Mouse (Mus musculus) lung, postnatal 10 days (tissue): ENCODE data around the gene Qrich2.
"Not testable (repeated sequence)": the region's sequence is repeated elsewhere in the genome, so short reads cannot be mapped to it uniquely, and the experiment has no call there.

Experiments
- DNase-seq: peaks from one replicate; pipeline ENCODE4 v3.0.0; 2021

The Qrich2 gene

DNA sequence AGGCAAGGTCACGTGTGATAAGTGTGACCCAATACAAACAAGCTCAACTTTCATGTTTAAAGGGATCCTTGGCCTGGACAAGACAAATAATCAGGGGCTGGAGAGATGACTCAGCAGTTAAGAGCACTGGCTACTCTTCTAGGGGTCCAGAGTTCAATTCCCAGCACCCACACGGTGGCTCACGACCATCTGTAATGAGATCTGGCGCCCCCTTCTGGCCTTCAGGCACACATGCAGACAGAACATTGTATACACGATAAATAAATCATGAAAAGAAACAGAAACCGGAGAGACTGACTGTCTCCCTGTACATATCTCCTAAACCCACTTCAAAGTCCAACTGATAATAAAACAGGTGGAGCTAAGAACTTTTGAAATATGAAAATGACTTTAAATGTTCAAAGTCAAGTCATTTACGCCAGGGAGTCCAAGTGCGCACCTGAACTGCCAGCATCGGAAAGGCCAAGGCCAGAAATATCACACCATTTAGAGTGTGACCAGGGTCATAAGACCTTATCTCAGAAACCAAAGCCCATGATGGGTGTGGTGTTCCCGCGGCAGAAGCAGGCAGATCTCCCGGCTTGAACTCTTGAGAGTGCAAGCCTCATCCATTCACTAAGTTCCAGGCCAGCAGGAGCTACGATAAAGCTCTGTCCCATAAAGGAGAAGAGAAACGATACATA, 22.8 kb upstream of the Qrich2 start:
- no peak for DNase-seq

DNA sequence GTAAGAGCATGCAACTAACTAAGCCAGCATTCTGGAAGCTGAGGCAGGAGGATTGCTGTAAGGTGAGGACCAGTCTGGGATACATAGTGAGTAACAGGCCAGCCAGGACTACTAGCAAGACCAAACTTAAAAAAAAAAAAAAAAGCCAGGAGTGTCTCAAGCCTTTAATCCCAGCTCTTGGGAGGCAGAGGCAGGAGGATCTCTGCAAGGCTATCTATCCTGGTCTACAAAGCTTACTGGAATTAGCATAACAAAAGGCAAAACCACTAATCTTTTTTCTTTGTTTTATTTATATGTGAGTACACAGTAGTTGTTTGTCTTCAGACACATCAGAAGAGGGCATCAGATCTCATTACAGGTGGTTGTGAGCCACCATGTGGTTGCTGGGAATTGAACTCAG, 22.2 kb upstream of the Qrich2 start:
- DNase-seq = no peak

DNA sequence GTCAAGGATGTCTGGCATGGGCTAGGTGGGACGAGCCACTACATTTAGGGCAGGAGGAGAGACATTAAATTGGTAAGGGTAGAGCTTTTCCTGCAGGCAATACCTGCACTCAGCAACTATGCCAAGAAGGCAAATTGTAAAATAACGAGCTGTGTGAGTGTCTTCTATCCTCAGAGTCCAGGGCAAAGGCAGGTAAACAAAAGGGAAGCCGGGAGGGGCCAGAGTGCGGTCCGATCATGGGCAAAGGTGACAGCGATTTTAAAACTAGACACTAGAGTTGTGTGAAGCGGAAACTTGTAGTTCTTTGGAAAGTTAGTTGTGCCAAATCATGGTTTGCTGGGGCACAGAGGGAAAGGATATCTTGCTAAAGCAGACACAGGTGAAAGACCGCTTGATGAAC, 18.2 kb upstream of the Qrich2 start:
- no peak for DNase-seq

DNA sequence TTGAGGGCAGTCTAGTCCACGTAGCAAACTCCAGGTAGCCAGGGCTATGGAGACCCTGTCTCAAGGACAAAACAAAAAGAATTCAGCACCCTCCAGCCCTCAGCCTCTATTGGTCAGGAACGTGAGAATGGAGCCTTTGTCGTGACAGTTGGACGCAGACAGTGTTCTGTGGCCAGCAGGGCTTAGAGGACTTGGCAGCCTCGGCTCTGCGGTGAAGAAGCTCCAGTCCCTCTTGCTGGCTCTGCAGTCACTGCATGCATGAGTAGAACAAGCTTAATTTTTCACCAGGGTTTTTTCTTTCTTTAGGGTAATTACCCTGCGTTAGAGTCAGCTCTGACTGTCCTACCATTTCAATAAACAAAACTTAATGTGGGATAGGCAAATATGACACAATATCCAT, 15.7 kb upstream of the Qrich2 start:
- DNase-seq = no peak

DNA sequence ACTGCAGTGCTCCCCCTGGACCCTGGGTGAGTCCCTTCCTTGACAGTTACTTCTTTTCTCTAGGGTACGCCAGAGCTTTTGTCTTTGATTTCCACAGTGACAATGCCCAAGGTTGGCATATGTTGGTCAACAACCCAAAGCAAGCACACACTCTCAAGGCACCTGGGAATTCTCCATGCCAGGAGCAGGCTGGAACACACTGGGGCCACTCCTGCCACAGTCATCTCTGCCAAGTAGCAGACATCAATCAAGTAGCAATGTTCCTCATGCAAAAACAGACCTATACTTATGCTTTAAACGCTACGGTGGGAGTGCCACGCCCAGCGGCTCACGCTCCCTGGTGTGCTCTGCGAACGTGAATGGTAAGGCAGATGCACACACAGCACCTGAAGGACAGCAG, 14.9 kb upstream of the Qrich2 start:
- no peak for DNase-seq

DNA sequence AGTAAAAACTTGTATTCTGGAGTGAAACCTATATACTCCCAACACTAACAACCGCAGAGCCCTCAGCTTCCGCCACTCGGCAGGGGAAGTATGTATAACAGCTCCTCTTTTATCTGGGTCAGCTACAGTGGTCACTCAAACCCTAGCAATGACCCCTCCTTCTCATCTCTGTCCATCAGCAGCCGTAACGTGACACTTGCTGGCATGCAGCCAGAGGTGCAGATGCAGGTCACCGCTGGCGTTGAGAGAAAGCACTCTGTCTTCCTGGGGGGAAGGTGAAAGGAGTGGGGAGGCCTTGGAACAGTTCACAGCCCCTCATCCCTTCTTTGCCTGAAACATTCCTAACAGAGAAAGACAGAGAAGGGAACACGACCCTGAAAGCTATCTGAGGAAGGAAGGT, 13.8 kb upstream of the Qrich2 start:
- no peak for DNase-seq

DNA sequence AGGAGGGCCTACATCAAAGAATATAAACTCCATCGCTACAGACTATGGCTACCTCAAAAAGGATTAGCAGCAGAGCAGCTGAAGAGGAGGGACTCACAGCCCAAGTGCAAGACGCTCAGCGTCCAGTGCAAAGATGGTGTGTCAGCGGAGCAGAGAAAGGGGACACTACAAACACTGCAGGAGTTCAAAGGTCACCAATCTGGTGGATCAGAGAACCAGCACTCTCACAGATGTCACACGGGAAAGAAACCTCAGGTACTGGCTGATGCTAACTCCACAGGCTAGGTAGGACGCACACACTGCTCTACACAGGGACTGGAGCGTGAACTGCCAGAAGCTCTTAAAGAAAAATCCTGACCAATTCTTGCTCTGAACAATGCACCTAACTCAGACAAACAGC, 12.9 kb upstream of the Qrich2 start:
- no peak for DNase-seq

DNA sequence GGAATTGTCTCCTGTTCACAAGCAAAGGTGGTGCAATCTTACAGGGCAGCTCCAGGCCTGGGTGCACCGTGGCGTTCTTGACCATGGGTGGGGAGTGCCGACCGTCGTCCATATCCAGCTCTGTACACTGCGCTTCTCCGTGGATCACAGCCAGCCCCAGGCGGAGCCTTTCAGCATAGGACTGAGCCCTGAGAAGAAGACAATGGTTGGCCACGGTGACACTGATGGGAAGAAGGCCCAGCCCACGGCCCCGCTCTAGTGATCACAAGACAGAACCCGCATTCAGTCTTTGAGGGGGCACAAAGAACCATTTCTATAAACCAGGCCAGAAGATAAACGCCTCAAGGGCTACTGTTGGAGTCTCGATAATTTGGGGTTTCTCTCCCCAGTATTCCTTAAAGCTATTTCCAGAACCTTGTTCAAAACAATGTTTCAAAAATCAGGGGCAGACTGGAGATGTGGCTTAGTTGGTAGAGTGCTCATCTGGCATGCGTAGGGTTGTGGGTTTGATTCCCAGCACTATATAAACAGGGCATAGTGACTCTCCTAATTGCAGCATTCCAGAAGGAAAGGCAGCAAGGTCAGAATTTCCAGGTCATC, 11.2 kb upstream of the Qrich2 start:
- no peak for DNase-seq

DNA sequence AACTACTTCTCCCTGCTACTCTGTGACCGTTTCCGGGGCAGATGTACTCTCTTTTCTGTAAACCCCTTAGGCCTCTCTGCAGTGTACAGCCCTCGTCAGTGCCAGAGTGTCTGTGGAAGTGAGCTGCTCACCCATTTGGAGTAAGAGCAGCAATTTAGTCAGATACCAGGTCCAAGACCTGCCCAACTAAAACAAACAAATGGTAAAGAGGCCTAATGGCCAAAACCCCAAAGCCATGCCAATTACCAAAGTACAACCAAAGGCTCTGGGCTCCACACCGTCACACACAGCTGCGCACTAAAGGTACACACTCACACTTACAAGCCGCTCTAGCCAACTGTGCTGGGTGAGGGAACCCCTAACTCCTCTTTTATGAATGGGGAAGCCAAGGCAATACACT, 10.7 kb upstream of the Qrich2 start:
- no peak for DNase-seq

DNA sequence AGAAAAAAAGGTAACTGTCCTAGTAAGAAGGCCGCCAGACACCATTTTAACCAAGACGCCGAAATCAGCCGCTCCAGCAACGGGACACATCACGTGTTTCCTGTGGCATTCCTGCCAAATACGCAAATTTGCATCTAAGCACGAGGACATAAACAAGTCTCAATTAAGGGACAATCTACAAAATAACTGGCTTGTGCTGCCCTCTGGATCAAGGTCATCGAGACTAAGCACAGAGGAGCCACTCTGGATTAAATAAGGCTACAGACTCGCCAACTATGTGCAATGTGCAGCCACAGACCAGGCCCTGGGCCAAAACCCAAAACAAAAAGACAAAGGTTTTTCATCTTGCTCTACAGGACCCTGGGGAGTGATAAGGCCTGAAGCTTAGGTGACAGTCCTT, 10.0 kb upstream of the Qrich2 start:
- no peak for DNase-seq

DNA sequence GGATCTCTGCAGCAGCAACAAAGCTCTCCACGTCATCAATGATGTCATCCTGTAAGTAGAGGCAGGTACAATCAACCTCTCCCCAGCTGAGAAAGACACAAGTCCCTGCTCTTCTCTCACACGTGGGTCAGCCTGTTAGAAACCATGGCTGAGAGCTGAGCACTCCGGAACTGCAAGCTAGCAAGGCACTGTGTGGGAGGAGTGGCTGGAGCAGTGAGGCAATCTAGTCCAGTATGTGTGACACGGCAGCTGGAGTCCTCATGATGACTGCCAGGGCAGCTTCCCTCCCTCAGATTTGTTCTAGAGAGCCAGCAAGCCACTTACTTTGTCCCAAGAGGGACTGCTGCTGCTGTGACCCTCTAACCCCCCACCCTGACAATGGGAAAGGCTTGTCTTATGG, 6.2 kb upstream of the Qrich2 start:
- DNase-seq = peak; percentile 61

DNA sequence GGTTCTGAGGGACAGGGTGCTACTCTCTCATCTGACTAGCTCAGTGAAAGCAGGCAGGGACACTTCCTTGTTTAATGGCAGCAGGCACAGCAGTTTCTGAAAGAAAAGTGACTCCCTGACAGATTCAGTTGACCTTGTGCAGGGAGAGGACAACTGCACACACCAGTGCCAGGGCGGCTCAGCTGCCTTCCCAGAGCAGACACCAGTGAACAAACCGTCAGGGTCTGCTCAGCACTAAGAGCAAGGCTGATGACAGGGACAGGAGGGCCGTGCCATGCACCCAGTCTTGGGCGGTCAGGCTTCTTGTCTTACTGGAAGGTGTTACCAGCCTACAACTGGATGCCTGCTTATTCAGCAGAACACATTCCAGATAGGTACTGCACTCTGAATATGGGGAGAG, 4.9 kb upstream of the Qrich2 start:
- no peak for DNase-seq

DNA sequence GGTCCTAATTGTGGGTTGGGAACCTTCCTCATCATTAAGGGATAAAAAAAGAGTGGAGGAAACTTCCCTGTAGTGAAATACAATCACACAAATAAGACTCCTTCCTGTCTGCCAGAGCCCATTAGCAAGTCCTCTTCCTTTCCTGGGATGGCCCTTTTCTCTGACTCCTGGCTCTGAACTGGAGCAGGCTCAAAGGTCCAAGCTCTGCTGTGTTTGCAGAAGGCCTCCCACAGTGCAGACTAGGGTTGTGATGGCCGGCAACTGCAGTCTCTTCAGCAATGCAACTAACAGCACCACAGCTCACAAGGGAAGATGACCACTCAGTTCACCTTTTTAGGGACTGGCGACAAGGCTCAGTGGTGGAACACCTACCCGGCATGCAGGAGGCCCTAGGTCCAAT, 4.2 kb upstream of the Qrich2 start:
- no peak for DNase-seq

DNA sequence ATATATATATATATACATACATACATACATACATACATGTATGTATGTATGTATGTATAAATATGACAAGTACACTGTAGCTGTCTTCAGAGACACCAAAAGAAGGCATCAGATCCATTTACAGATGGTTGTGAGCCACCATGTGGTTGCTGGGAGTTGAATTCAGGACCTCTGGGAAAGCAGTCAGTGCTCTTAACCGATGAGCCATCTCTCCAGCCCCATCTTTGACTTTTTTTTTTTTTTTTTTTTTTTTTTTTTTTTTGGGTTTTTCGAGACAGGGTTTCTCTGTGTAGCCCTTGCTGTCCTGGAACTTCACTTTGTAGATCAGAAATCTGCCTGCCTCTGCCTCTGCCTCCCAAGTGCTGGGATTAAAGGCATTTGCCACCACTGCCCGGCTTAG, 2.3 kb upstream of the Qrich2 start:
- DNase-seq = not testable (repeated sequence)

DNA sequence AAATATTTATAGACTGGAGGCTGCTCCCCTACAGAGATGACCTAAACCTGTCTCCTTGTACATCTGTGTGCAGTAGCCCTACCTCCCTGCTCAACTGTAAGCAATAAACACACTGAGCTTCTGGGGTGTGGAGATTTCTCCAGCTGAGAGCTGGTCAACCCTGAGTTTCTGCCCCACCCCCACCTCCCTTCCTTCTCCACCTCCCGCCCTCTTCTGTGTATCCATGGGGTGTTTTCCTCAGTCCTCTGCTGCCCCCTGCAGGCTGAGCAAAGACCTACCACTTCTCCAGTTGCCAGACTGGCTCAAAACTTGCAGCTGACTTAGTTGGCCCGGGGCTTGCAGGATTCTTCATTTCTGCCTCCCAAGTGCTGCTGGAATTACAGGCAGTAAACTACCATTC, 2.2 kb downstream of the Qrich2 start:
- peak; percentile 92 for DNase-seq

DNA sequence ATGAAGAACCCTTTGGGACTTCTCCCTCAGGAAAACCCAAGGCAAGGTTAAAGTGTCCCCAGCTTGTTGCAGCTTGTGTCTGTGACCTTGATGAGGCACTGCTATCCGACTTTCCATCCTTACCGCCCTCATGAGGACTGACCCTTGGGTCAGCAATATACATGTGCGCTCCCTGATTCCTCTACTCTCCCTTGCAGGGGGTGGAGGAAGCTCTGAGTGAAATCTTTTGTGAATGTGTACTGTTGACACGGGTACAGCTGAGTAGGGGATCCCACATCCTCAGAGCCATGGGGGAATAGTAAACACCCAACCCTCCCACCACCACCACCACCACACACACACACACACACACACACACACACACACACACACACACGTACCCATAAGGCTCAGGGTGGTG, 2.7 kb downstream of the Qrich2 start:
- no peak for DNase-seq

DNA sequence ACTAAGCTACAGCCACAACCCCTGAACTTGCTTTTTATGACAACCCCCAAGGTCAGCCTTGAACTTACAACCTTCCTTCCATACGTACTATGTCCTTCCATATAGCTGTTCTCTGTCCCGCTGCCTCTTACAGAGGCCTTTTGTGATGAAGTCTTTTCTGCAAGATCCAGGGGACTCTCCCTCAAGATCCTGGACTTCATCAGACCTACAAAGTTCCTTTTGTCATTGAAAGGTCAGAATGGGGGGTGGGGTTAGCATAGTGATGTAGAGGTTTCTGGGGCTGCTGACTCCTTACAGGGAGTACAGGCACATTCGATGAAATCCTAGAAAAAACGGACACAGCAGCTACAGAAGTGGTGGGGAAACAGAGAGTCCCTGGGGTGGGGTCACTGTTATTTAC, 6.3 kb downstream of the Qrich2 start:
- no peak for DNase-seq

DNA sequence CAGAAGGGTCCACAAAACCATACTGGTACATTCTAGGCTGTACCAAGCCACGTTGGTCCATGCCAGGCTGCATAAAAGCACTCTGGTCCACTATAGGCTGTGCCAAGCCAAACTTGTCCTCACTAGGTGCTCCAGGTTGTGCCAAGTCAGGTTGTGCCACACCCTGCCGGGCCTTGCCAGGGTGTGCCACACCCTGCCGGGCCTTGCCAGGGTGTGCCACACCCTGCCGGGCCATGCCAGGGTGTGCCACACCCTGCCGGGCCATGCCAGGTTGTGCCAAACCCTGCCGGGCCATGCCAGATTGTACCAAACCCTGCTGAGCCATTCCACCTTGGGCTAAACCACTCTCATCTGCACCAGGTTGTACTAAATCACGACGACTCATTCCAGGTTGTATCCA, 9.8 kb downstream of the Qrich2 start:
- DNase-seq = no peak

DNA sequence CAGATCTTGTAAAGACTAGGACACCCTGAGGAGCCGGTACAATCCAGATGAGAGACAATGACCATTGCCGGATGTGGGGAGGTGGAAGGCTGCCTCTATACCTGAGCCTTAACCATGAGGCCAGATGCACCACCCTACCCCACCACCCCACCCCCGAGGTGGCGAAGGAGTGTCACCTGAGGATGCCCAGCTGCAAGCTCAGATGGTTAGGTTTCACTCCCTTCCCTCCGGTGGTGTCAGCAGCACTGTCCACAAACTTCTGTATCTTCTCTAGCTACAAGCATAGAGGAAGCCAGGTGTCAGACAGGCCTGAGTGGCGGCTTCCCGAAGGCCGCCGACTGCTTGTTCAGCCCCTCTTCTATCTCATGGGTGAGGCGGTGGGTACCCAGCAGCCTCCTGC, 12.2 kb downstream of the Qrich2 start:
- no peak for DNase-seq

DNA sequence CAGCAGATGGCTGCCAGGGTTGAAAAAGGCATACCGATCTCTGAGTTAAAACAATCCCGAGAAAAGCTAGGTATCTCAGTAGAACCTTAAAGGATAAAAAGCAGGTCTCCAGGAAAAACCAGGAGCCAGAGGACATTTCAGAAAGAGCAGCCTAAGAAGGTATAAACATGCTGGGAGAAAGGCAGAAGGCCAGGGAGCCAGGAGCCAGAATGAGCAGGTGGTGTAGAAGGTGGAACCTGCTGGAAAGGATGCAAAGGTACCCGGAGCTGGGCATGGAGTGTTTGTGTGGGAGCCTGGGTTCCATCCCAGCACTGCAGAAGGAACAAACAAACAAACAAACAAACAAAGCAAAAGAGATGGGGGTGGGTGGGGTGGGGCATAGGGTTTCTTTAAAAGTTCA, 16.7 kb downstream of the Qrich2 start:
- no peak for DNase-seq

DNA sequence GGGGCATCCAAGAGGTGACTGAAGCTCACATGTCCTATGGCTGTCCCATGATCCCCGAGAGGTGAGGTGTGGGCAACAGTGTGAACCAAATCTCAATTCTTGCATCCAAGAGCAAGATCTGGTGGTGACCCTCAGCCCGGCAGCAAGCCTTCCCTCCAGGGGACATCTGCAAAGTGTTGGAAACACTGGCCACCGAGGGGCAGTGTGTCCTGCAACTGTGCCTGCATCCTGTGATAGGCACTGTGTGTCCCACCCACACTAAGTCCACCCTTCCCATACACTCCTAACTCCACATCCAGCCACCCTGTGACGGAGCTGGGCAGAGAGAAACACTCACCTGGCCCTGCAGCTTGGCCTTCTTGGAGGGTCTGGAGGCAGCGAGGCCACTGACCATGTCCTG, 18.2 kb downstream of the Qrich2 start:
- DNase-seq = no peak

DNA sequence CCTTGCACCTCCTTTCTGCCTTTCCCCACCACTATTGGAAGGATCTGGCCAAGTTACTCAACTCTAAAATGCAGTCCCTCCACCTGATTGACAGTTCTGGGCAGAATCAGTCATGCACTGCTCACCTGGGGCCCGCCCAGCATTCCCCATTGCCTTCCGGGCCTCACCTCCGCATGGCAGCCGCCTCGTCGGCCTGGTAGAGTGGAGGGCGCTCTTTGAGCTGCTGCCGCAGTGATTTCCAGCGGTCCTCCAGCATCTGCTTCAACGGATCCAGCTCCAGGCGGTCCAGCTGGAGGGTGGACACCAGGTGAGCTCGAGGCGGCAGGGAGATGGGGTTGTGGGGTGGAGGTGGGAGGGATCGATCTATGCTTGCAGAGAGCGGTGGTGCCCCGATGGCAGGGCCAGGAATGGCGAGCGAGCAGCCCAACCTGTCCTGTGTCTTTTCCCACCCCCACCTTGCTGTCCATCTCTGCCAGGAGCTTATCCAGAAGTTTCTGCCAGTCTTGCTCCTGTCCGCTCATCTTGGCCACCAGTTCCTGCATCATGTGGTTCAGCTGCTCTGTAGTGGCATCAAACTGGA, 19.6 kb downstream of the Qrich2 start:
- DNase-seq = no peak

DNA sequence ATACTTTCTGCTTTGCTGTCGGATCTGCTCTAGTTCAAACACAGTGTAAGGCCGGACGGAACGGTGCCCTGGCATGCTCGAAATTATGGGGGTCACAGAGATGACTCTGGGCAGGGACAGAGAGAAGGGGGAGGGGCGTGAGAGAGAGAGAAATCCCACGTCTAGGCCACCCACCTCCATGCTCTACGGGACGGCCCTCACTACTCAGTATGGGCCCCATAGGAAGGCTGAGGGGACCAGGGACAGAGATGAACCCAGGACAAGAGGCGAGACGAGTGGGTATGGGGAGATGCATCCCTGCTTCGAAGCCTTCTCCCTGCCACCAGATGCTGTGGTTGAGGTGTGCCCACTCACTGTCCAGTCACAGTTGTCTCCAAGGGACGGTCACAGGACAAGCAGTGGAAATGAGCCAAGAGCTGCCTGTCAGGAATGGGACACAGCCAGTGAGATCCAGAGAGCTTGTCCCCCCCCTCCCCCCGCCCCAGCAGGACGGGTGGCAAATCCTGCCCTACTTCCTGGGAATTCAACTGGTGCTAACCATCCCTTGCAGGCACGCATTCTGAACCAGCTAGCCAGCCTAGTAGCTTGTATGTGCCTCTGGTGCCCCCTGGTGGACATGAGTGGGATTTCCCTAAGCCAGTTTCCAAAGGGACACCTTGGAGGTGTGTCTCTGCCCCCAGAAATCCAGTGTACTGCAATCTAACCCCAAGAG, 20.3 kb downstream of the Qrich2 start:
- peak; percentile 95 for DNase-seq

DNA sequence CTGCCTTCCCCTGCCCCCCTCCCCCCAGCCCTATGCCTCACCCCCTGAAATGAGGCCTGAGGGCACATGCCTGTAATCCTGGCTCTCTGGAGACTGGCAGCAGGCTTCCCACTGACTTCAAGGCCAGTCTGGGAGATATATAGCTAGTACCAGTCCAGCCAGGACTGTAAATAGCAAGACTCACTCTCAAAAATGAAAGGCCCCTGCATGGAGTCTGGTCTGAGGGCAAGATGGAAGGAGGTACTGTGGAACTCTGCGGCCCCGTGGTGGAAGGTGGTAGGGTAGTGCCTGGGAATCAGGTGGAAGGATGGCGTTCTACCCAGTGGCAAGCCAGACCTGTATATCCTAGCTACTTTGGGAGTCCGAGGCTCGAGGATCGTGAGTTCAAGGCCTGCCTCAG, 22.1 kb downstream of the Qrich2 start:
- DNase-seq = no peak
